Mouse (Mus musculus) intestine, embryonic 16.5 days (tissue): Measurements from ENCODE around the gene Dpm1. TPM values are rescaled to one million over a fixed set of nuclear protein-coding genes. Genes with fewer than 3 reads are reported as not detected.

Source experiments
- microRNA-seq: library from miRNA; unstranded; fragments of <30 nt; microRNA quantifications from one replicate; pipeline ENCODE4, GENCODE M21; 2016
- polyA plus RNA-seq: library from polyadenylated mRNA; unstranded; fragments of >200 nt; fragmentation: Nextera tagmentation; extraction: Ambion mirVana; gene quantifications from 2 replicates; pipeline ENCODE4 v1.2.1, GENCODE M21; 2015

Gene Dpm1
- polyA plus RNA-seq, 1 experiment from 2014 or later = 99.3 TPM

Small RNAs within 50 kb of the gene (microRNA-seq; reads per million reads assigned to microRNA genes)
- gene Gm24561 = not detected

Other genes with a start within 250 kb of the Dpm1 start
- 2.7 and 3.1 TPM in 2 replicates for gene Ripor3, start 220.0 kb downstream of the Dpm1 start, polyA plus RNA-seq
- 7.8 and 13.9 TPM in 2 replicates for gene Pard6b, start 149.6 kb downstream of the Dpm1 start, polyA plus RNA-seq
- gene Adnp, start 23.5 kb downstream of the Dpm1 start, polyA plus RNA-seq = 0.88 and 1.0 TPM in 2 replicates
- 8.5 and 10.2 TPM in 2 replicates for gene Gm20716, start 227 bp downstream of the Dpm1 start, polyA plus RNA-seq
- gene Mocs3, start within 50 bp of the Dpm1 start, polyA plus RNA-seq = 3.4 and 5.9 TPM in 2 replicates
- gene Kcng1, start 51.1 kb upstream of the Dpm1 start, polyA plus RNA-seq = 6.1 and 6.4 TPM in 2 replicates